Mouse (Mus musculus): ENCODE data around the gene Ptpn22. TPM values are rescaled to one million over a fixed set of nuclear protein-coding genes. Genes with fewer than 3 reads are reported as not detected.

The Ptpn22 gene
- polyA plus RNA-seq, 1 experiment = 0.28 TPM

DNA sequence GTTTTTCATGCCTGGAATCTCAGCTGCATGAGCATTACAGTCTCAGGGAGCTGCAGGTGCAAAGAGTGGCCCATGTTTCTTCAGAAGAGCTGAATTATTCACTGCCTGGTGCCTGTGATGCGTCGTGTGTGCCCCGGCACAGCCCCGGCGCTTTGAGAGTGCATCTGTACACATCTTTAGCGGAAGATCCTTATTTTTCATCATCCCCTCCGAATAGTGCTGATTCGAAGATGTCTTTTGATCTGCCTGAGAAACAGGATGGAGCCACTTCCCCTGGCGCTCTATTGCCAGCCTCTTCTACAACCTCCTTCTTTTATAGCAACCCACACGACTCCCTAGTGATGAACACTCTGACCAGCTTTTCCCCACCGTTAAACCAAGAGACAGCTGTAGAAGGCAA, 26.4 kb downstream of the Ptpn22 start:
- no peak for TF ChIP-seq POLR2A (IDR thresholded peaks at IDR 0.05; ENCODE audit: low read depth, low read length)
- Histone ChIP-seq H3K4me1 (ENCODE audit: control insufficient read depth, insufficient read depth, low read length) (no peaks in the 10 kb centered on the region; the same call in 1 of the 2 replicates), H3K4me3 (ENCODE audit: insufficient read depth, low read length) (no peak overlapping the region), H3K27ac (ENCODE audit: insufficient read depth, low read length) (no peak overlapping the region)

DNA sequence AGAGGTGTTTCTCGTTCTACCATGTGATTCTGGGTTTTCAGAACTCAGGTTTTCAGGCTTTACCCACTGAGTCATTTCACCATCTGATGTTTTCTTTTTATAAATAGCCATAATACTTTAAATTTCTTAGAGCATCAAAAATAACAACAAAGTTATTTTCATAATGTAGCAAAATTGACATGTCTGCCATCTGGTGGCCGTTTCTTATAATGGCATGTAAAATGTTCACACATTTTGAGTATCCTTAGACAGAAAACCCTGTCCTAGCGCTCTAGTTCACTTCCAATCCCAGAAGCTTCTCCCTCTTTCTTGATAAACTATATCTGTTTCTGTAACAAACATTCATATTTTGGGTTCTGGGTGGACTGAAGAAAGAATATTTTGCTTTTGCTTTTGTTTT, 28.0 kb downstream of the Ptpn22 start:
- H3K27ac ChIP-seq (ENCODE audit: insufficient read depth, low read length) = no peak overlapping the region
- H3K4me1 ChIP-seq (ENCODE audit: control insufficient read depth, insufficient read depth, low read length) = no peaks in the 10 kb centered on the region; the same call in 1 of the 2 replicates
- no peak overlapping the region for H3K4me3 ChIP-seq (ENCODE audit: insufficient read depth, low read length)
- TF ChIP-seq CTCF (IDR thresholded peaks at IDR 0.05; ENCODE audit: borderline replicate concordance, insufficient read depth, low read length) = no peak
- TF ChIP-seq POLR2A (IDR thresholded peaks at IDR 0.05; ENCODE audit: low read depth, low read length) = no peak

DNA sequence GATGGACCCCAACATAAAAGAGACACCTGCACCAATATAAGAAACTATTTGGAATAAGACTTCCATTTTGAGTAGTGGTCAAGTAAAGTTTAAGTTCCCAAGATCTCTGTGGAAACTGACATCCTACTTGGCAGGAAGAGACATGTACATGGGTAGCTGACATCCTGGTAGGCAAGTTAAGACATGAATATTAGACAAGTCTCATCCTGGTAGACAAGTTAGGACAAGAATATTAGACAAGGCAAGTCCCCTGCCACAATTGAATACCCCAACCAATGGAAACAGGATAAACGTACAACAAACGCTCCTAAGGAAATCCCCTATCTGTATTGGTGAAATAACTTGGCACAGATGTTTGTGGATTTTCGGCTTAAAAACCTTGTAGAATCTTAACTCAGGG, 33.8 kb downstream of the Ptpn22 start:
- Histone ChIP-seq H3K4me3 (ENCODE audit: insufficient read depth, low read length) (no peak overlapping the region), H3K27ac (ENCODE audit: insufficient read depth, low read length) (no peak overlapping the region), H3K4me1 (ENCODE audit: control insufficient read depth, insufficient read depth, low read length) (no peaks in the 10 kb centered on the region)
- no peak for TF ChIP-seq POLR2A (IDR thresholded peaks at IDR 0.05; ENCODE audit: low read depth, low read length)
- no peak for TF ChIP-seq CTCF (IDR thresholded peaks at IDR 0.05; ENCODE audit: borderline replicate concordance, insufficient read depth, low read length)

DNA sequence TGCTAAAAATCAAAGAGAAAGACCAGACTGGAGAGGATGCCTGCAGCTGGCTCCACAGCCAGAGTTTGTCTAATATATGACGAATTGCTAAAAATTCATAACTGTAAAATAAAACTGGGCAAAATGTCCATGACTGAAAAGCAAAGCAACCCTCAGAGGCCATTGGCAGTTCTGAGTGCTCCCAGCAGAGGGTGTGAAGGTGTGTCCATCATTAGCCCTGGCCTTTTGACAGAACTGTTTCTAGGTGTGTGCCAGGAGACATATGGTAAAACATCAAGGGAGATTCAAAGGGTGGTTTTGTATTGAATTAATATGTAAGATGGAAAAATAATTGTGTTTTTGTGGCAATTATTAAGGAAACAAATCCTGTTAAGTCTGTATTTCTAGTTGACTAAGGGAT, 45.1 kb downstream of the Ptpn22 start:
- TF ChIP-seq CTCF (IDR thresholded peaks at IDR 0.05; ENCODE audit: borderline replicate concordance, insufficient read depth, low read length) = no peak
- TF ChIP-seq POLR2A (IDR thresholded peaks at IDR 0.05; ENCODE audit: low read depth, low read length) = no peak
- no peak overlapping the region for H3K4me3 ChIP-seq (ENCODE audit: insufficient read depth, low read length)
- peaks cover 2% of the 10 kb centered on the region; the same call in 1 of the 2 replicates for H3K4me1 ChIP-seq (ENCODE audit: control insufficient read depth, insufficient read depth, low read length)
- no peak overlapping the region for H3K27ac ChIP-seq (ENCODE audit: insufficient read depth, low read length)

DNA sequence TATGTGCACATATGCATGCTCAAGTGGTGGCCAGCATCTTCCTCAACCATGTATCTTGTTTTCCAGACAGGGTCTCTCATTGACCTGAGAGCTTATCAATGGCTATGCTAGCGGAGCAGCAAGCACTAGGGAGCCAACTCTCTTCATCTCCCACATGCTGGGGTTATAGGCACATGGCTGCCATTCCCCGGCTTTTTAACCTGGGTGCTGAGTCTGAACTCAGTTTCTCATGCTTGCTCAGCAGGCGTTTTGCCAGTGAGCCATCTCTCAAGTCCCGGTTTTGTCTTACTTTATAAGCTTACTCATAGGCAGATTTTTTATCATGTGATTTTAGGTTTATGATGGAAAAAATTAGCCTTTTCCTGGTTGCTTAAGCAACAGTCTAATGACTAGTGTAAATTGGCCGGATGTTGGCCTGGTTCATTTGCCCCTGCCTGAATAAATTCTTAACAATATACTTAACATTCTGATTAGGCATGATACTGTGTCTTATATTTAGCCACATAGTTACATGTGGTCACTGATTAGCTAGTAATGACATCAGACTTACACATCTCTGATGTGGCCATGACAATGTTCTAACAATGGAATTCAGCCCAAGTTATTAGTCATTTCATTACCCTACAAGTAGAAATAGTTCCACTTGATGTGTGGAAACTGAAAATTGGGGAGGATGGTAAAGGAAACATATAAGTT, 47.9 kb downstream of the Ptpn22 start:
- TF ChIP-seq POLR2A (IDR thresholded peaks at IDR 0.05; ENCODE audit: low read depth, low read length) (no peak), CTCF (IDR thresholded peaks at IDR 0.05; ENCODE audit: borderline replicate concordance, insufficient read depth, low read length) (no peak)
- peaks cover 2% of the 10 kb centered on the region; the same call in 1 of the 2 replicates for H3K4me1 ChIP-seq (ENCODE audit: control insufficient read depth, insufficient read depth, low read length)
- peak overlapping the region; percentile 52; the same call in 1 of the 2 replicates for H3K27ac ChIP-seq (ENCODE audit: insufficient read depth, low read length)
- no peak overlapping the region for H3K4me3 ChIP-seq (ENCODE audit: insufficient read depth, low read length)

DNA sequence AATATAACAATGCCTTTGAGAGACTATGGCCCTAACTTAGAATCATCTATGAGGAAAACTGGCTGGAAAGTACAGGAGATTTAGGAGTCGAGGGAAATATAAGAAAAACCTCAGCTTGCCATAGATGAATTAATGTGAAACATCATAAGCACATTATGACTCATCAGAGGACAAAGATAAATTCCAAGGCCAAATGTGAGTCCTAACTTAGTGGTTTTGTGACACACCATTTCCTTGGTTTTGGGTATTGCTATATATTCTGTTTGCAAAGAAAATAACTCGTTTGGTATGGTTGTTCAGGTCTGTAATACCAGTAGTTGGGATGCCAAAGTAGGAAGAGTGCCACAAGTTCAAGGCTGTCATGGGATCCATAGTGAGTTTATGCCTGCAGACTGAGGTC, 49.2 kb downstream of the Ptpn22 start:
- no peak overlapping the region for H3K4me3 ChIP-seq (ENCODE audit: insufficient read depth, low read length)
- peaks cover 2% of the 10 kb centered on the region; the same call in 1 of the 2 replicates for H3K4me1 ChIP-seq (ENCODE audit: control insufficient read depth, insufficient read depth, low read length)
- no peak overlapping the region for H3K27ac ChIP-seq (ENCODE audit: insufficient read depth, low read length)
- TF ChIP-seq CTCF (IDR thresholded peaks at IDR 0.05; ENCODE audit: borderline replicate concordance, insufficient read depth, low read length) (no peak), POLR2A (IDR thresholded peaks at IDR 0.05; ENCODE audit: low read depth, low read length) (no peak)

DNA sequence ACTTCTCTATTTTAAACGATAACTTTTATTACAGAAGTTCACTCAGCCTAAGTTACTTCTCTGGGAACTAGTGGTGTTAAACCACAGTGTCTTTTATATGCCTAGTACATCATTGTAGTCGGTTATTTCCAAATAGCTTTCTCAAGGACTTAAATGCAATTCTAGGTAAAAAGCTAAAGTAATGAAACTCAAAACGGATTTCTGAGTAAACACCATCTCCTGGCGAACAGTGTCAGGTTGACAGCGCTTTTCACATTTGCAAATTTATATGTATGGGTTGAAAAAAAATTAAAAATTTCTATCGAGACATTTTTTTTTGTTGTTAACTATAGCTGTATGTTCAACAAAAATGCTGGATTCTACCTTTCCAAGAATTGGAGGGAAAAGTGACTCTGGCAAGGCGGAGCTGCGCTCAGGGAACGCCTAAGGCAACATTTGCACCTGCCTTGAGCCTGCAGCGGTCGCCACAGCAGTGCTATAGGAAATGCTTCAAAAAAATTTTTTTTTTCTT, 53.9 kb downstream of the Ptpn22 start:
- TF ChIP-seq CTCF (IDR thresholded peaks at IDR 0.05; ENCODE audit: borderline replicate concordance, insufficient read depth, low read length) (no peak), POLR2A (IDR thresholded peaks at IDR 0.05; ENCODE audit: low read depth, low read length) (no peak)
- H3K4me3 ChIP-seq (ENCODE audit: insufficient read depth, low read length) = peak overlapping the region; percentile 53
- peaks cover 2% of the 10 kb centered on the region; the same call in 1 of the 2 replicates for H3K4me1 ChIP-seq (ENCODE audit: control insufficient read depth, insufficient read depth, low read length)
- H3K27ac ChIP-seq (ENCODE audit: insufficient read depth, low read length) = peak overlapping the region; percentile 59; the same call in 1 of the 2 replicates

DNA sequence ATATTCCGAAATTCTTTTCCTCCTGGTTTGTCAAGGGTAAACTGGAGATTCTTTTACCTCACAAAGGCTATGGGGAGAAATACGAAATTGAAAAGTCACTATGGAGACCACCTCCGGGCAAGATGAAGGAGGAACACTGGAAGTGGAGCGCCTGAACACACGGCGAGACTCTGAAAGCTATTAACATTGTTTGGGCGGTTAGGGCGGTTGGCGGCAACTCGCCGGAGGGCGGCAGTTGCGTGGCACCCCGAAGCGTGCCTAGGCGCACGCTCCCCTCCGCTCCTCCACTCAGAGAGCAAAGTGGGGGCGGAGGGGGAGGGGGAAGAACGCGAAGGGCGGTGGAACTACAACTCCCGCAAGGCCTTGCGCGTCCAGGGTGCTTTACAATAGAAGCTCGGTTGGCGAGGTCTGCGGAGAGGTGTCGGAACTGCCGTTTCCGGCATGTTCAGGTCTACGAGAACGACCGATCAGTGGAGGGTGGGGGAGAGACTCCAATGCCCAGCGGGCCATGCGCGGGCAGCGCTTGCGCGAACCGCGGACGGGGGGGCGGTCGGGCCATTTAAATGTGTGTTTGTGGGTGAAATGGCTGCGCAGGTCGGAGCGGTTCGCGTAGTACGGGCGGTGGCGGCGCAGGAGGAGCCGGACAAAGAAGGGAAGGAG, 54.5 kb downstream of the Ptpn22 start, which contains the start of gene Rsbn1:
Gene Rsbn1 (plus strand): TSS at position 111 of the 660 bp plus-strand sequence.
- TF ChIP-seq POLR2A (IDR thresholded peaks at IDR 0.05; ENCODE audit: low read depth, low read length) = peak; percentile 89
- TF ChIP-seq CTCF (IDR thresholded peaks at IDR 0.05; ENCODE audit: borderline replicate concordance, insufficient read depth, low read length) = no peak
- peak within 1 kb of the TSS; percentile 78 for H3K4me3 ChIP-seq (ENCODE audit: insufficient read depth, low read length)
- peaks cover 2% of the 10 kb centered on the region; the same call in 1 of the 2 replicates for H3K4me1 ChIP-seq (ENCODE audit: control insufficient read depth, insufficient read depth, low read length)
- peak within 1 kb of the TSS; percentile 59 for H3K27ac ChIP-seq (ENCODE audit: insufficient read depth, low read length)

DNA sequence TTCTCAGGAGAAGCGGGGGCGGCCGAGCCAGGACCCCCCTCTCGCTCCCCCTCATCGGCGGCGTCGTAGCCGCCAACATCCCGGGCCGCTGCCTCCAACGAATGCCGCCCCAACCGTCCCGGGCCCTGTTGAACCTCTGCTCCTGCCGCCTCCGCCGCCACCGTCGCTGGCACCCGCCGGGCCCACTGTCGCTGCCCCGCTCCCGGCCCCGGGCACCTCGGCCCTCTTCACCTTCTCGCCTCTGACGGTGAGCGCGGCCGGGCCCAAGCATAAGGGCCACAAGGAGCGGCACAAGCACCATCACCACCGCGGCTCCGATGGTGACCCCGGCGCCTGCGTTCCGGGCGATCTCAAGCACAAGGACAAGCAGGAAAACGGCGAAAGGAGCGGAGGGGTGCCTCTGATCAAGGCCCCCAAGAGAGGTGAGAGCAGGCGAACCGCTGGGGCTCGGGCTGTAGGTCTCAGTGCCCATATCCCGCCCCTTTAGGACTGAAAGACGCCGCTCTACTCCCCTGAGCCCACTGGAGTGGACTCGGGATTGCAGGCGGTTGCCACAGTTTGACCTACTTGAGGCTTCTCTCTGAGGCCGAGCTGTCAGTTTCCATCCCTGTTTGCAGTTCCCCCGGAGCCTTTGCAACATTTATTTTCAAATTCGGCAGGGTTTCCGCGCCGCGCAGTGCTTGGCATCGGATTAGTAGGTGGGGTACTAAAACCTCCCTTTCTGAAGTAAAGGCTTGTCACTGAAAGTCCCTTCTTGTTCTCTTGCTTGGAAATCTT, 55.3 kb downstream of the Ptpn22 start:
- no peak for TF ChIP-seq CTCF (IDR thresholded peaks at IDR 0.05; ENCODE audit: borderline replicate concordance, insufficient read depth, low read length)
- TF ChIP-seq POLR2A (IDR thresholded peaks at IDR 0.05; ENCODE audit: low read depth, low read length) = peak; percentile 25; the same call in 1 of the 2 replicates
- peak overlapping the region; percentile 78 for H3K4me3 ChIP-seq (ENCODE audit: insufficient read depth, low read length)
- H3K4me1 ChIP-seq (ENCODE audit: control insufficient read depth, insufficient read depth, low read length) = no peaks in the 10 kb centered on the region
- H3K27ac ChIP-seq (ENCODE audit: insufficient read depth, low read length) = peak overlapping the region; percentile 41

Measured in embryonic fibroblast, embryonic 13.5 days (primary cell).